Mouse (Mus musculus) v-Abl transformed pro-B cells (cell line): ENCODE measurements around the gene Ropn1.

ENCODE experiments used
- in situ Hi-C, 2 experiments: fragments of 400-800 bp; cut with MboI; formaldehyde crosslinking; loops; one replicate each; pipeline ENCODE4 v1.15.1; 2025; ENCODE audit not compliant: unreplicated experiment in 2 of 2

The Ropn1 gene

GRCm38 (mm10) chr16:34681823-34682222 is 32.1 kb downstream of the Ropn1 start:
- in situ Hi-C loops = loop anchor here (25.0 kb wide), 1 partner anchor 330 kb away; the partner anchor contains the start of gene Hacd2 (in 2 of the 2)

- in situ Hi-C loops = loop anchor here (25.0 kb wide), 1 partner anchor 322 kb away; the partner anchor contains the start of gene Hacd2 (in 2 of the 2)
Measured at GRCm38 (mm10) chr16:34689879-34690278, 40.2 kb downstream of the Ropn1 start.

GRCm38 (mm10) chr16:34690334-34691144 is 40.8 kb downstream of the Ropn1 start, which contains the start of gene Ccdc14:
TSS of gene Ccdc14 (plus strand) at chr16:34690616.
- in situ Hi-C loops = loop anchor here (25.0 kb wide), 1 partner anchor 322 kb away; the partner anchor contains the start of gene Hacd2 (in 2 of the 2)

GRCm38 (mm10) chr16:34691156-34691555 is 41.4 kb downstream of the Ropn1 start:
- in situ Hi-C loops = loop anchor here (25.0 kb wide), 1 partner anchor 321 kb away; the partner anchor contains the start of gene Hacd2 (in 2 of the 2)

- in situ Hi-C loops = loop anchor here (25.0 kb wide), 1 partner anchor 318 kb away; the partner anchor contains the start of gene Hacd2 (in 2 of the 2)
Measured at GRCm38 (mm10) chr16:34694477-34694876, 44.8 kb downstream of the Ropn1 start.

GRCm38 (mm10) chr16:34698721-34699120 is 49.0 kb downstream of the Ropn1 start:
- in situ Hi-C loops = loop anchor here (25.0 kb wide), 1 partner anchor 314 kb away; the partner anchor contains the start of gene Hacd2 (in 2 of the 2)

- in situ Hi-C loops = loop anchor here (5.0 to 10.0 kb wide), 2 partner anchors 33 to 575 kb away; no protein-coding TSS in a partner anchor
Measured at GRCm38 (mm10) chr16:34700165-34700827, 50.6 kb downstream of the Ropn1 start.

GRCm38 (mm10) chr16:34700828-34701216 is 51.1 kb downstream of the Ropn1 start:
- in situ Hi-C loops = loop anchor here (5.0 to 10.0 kb wide), 2 partner anchors 34 to 576 kb away; no protein-coding TSS in a partner anchor

GRCm38 (mm10) chr16:34706019-34706418 is 56.3 kb downstream of the Ropn1 start:
- in situ Hi-C loops = loop anchor here in 1 of 2 experiments (10.0 kb wide), 1 partner anchor 581 kb away; no protein-coding TSS in a partner anchor

- in situ Hi-C loops = loop anchor here in 1 of 2 experiments (10.0 kb wide), 1 partner anchor 582 kb away; no protein-coding TSS in a partner anchor
Measured at GRCm38 (mm10) chr16:34706487-34706946, 56.8 kb downstream of the Ropn1 start.

- in situ Hi-C loops = loop anchor here in 1 of 2 experiments (10.0 kb wide), 1 partner anchor 887 kb away; the partner anchor contains the start of gene Itgb5
Measured at GRCm38 (mm10) chr16:34711481-34711880, 61.8 kb downstream of the Ropn1 start.

GRCm38 (mm10) chr16:34725156-34725555 is 75.4 kb downstream of the Ropn1 start:
- in situ Hi-C loops = no loop called here
